Comparison of ENCODE assay signal across 8 mouse cellular contexts in the genomic region with DNA sequence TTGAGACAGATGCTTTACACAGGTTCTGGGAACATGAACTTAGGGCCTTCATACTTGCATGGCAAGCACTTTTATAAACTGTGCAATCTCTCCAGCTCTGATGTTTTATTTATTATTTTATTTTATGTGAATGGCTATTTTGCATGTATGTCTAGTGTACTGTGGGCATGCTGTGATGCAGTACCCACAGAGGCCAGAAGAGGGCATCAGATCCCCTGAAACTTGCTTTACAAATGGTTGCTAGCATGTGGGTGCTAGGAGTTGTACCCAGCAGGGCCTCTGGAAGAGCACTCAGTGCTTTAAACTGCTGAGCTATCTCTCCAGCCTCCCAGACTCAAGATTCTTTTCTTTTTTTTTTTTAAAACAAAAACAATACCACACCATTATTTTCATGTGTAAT. TPM values are rescaled to one million over a fixed set of nuclear protein-coding genes. Genes with fewer than 3 reads are reported as not detected.
DNase-seq lines count a peak whose midpoint lies in the region; ATAC-seq and TF ChIP-seq lines count a peak whose summit lies in the region.

No protein-coding gene starts in this region.

- no peaks in the 10 kb centered on the region for H3K79me2 ChIP-seq in C2C12 (ENCODE audit: control insufficient read depth, insufficient read depth)

- CTCF ChIA-PET in Patski (lab: Charles Lee): interaction anchor here (0.7 to 2.2 kb wide), 4 partner anchors 12 to 49 kb away, joined by 3 to 7 read pairs (median 4); no protein-coding TSS in a partner anchor

- TF ChIP-seq CTCF in C2C12 (IDR thresholded peaks at IDR 0.05; ENCODE audit: control insufficient read depth, insufficient read depth, insufficient read length) (peak; percentile 1), Patski (IDR thresholded peaks at IDR 0.05) (peak; percentile 75)

- no peak overlapping the region for H3ac ChIP-seq in C2C12 (ENCODE audit: control insufficient read depth, insufficient read length, low read depth)

- no peaks in the 10 kb centered on the region for H3K4me1 ChIP-seq in kidney, embryonic 14.5 days (ENCODE audit: control insufficient read depth, insufficient read depth, low read length)

- H3K9ac ChIP-seq in kidney, embryonic 14.5 days (ENCODE audit: low read depth, low read length): no peak overlapping the region

- H3K27me3 ChIP-seq in kidney, embryonic 14.5 days (ENCODE audit: control insufficient read depth, insufficient read depth, low read length): no peaks in the 10 kb centered on the region
- H3K27me3 ChIP-seq in C2C12 (ENCODE audit: control insufficient read depth, insufficient read depth, insufficient read length): no peaks in the 10 kb centered on the region
- peaks cover 57% of the 10 kb centered on the region for H3K27me3 ChIP-seq in Patski

- no peaks in the 10 kb centered on the region for H3K9me3 ChIP-seq in kidney, embryonic 14.5 days (ENCODE audit: control insufficient read depth, low read length)

- in situ Hi-C loops in Patski (cut with MboI; ENCODE audit: low pct_unique_long_range_greater_than_20kb): no loop called here

- ATAC-seq in kidney, embryonic 14.5 days (ENCODE audit: low FRiP score, low TSS enrichment): no peak
- no peak for ATAC-seq in Patski

- no peaks in the 10 kb centered on the region for H3K36me3 ChIP-seq in kidney, embryonic 14.5 days (ENCODE audit: control insufficient read depth, insufficient read depth, low read length)
- no peaks in the 10 kb centered on the region for H3K36me3 ChIP-seq in C2C12 (ENCODE audit: control insufficient read depth, insufficient read depth)

- no peak overlapping the region for H3K4me2 ChIP-seq in kidney, embryonic 14.5 days (replicated peaks; ENCODE audit: low read depth, low read length)

- DNase-seq in kidney, adult 18-20 months: peak; percentile 57
- no peak for DNase-seq in Patski (ENCODE audit: low read depth, low spot score)
- peak; percentile 42 for DNase-seq in cerebellum, adult 9-10 months
- DNase-seq in kidney, adult 8-10 months: peak; percentile 6 to 52
- peak; percentile 4 to 25 for DNase-seq in monocyte, adult 2 months (ENCODE audit: low read depth in 1 of 2, low spot score in 2 of 2)
- DNase-seq in thymus, postnatal 25 days: peak; percentile 59

- no peak overlapping the region for H3K27ac ChIP-seq in kidney, embryonic 14.5 days (ENCODE audit: low read depth, low read length)

- H3K79me3 ChIP-seq in C2C12 (ENCODE audit: low read depth): no peaks in the 10 kb centered on the region

- H3K4me3 ChIP-seq in kidney, embryonic 14.5 days (ENCODE audit: low read length): no peak overlapping the region
- H3K4me3 ChIP-seq in C2C12 (ENCODE audit: insufficient read depth, poor library complexity, severe bottlenecking): no peak overlapping the region

- POLR2A ChIA-PET in Patski (lab: Charles Lee): interaction anchor here (0.7 to 0.9 kb wide), 2 partner anchors 30 to 206 kb away, joined by 3 to 4 read pairs; no protein-coding TSS in a partner anchor

TF ChIP-seq in C2C12, 6 proteins besides CTCF, POLR2A, EP300 and RAD21:
- TF ChIP-seq USF1 (IDR thresholded peaks at IDR 0.05; ENCODE audit: low read depth): no peak
- no peak for TF ChIP-seq MYOG (IDR thresholded peaks at IDR 0.05; ENCODE audit: control insufficient read depth, extremely low read depth, insufficient read length)
- no peak for TF ChIP-seq MAX (IDR thresholded peaks at IDR 0.05)
- no peak for TF ChIP-seq FOSL1 (IDR thresholded peaks at IDR 0.05; ENCODE audit: insufficient read depth, low read length, poor library complexity, severe bottlenecking)
- TF ChIP-seq CEBPB (IDR thresholded peaks at IDR 0.05; ENCODE audit: low read depth): no peak
- no peak for TF ChIP-seq MYOD1 (IDR thresholded peaks at IDR 0.05; ENCODE audit: control insufficient read depth, insufficient read length, low read depth)

RNA-seq across cellular contexts. Expression of gene Pdk3, which starts 38.8 kb away (rescaled TPM):
- 69.2 and 81.2 TPM in 2 replicates for polyA plus RNA-seq in kidney, embryonic 14.5 days (2014; fragmentation: Nextera tagmentation; extraction: Ambion mirVana)
- polyA plus RNA-seq in C2C12 (2012; fragmentation: generic; extraction: Trizol) (20.4 TPM), Patski (2021) (38.7 TPM)
